Mouse (Mus musculus) right cerebral cortex, adult 2 months (tissue): ENCODE results near the gene Dcaf7.
"Not testable (repeated sequence)": the region's sequence is repeated elsewhere in the genome, so short reads cannot be mapped to it uniquely, and the experiment has no call there.

Experiments
- DNase-seq, 2 experiments: peaks; one replicate each; pipeline ENCODE4 v3.0.0; 2021 to 2022; ENCODE audit warnings: low spot score in 2 of 2

Gene Dcaf7

GRCm38 (mm10) chr11:106044349-106044748, 7.7 kb downstream of the Dcaf7 start:
- DNase-seq = no peak

GRCm38 (mm10) chr11:106045256-106045655, 8.6 kb downstream of the Dcaf7 start:
- DNase-seq = no peak

GRCm38 (mm10) chr11:106045780-106046179, 9.1 kb downstream of the Dcaf7 start:
- no peak for DNase-seq

- DNase-seq = no peak
These were observed 9.9 kb downstream of the Dcaf7 start for GRCm38 (mm10) chr11:106046584-106046983.

- DNase-seq = no peak
These were observed 17.2 kb downstream of the Dcaf7 start for GRCm38 (mm10) chr11:106053921-106054320.

- no peak for DNase-seq
These were observed 17.9 kb downstream of the Dcaf7 start for GRCm38 (mm10) chr11:106054600-106054999.

GRCm38 (mm10) chr11:106055341-106055740, 18.7 kb downstream of the Dcaf7 start:
- no peak for DNase-seq

- DNase-seq = no peak
These were observed 20.3 kb downstream of the Dcaf7 start for GRCm38 (mm10) chr11:106056819-106057491.

GRCm38 (mm10) chr11:106058020-106058419, 21.3 kb downstream of the Dcaf7 start:
- DNase-seq = no peak

GRCm38 (mm10) chr11:106060549-106060948, 23.9 kb downstream of the Dcaf7 start:
- DNase-seq = no peak

GRCm38 (mm10) chr11:106061311-106061710, 24.6 kb downstream of the Dcaf7 start:
- no peak for DNase-seq

GRCm38 (mm10) chr11:106063756-106064155, 27.1 kb downstream of the Dcaf7 start:
- peak in 1 of 2 experiments; percentile 19 for DNase-seq

- DNase-seq = no peak
These were observed 28.6 kb downstream of the Dcaf7 start for GRCm38 (mm10) chr11:106065073-106065922.

- DNase-seq = peak; percentile 97
These were observed 29.4 kb downstream of the Dcaf7 start, which contains the start of gene Taco1 for GRCm38 (mm10) chr11:106065923-106066571. TSS of gene Taco1 (plus strand) at chr11:106066061.

- DNase-seq = not testable (repeated sequence)
These were observed 29.9 kb downstream of the Dcaf7 start for GRCm38 (mm10) chr11:106066616-106067015.

GRCm38 (mm10) chr11:106073774-106074173, 37.1 kb downstream of the Dcaf7 start:
- no peak for DNase-seq

- peak; percentile 54 to 58 for DNase-seq
These were observed 39.6 kb downstream of the Dcaf7 start for GRCm38 (mm10) chr11:106076321-106076720.

- DNase-seq = peak; percentile 99
These were observed 47.3 kb downstream of the Dcaf7 start, which contains the start of gene Map3k3 for GRCm38 (mm10) chr11:106083708-106084701. TSS of gene Map3k3 (plus strand) at chr11:106084613.

- peak; percentile 60 to 67 for DNase-seq
These were observed 48.4 kb downstream of the Dcaf7 start for GRCm38 (mm10) chr11:106084911-106085561.

GRCm38 (mm10) chr11:106098223-106098622, 61.6 kb downstream of the Dcaf7 start:
- DNase-seq = no peak
